Mouse (Mus musculus): ENCODE measurements around the gene Scamp2. TPM values are rescaled to one million over a fixed set of nuclear protein-coding genes. Genes with fewer than 3 reads are reported as not detected.
A peak's percentile ranks its signal among the peaks of the same experiment; 100 is the strongest.

The Scamp2 gene
- polyA plus RNA-seq, 1 experiment from 2014 or later = 54.2 TPM

GRCm38 (mm10) chr9:57627191-57627590 lies 66.4 kb downstream of the Scamp2 start:
- Histone ChIP-seq H3K27me3 (ENCODE audit: insufficient read depth, low read length) (no peaks in the 10 kb centered on the region), H3K4me3 (ENCODE audit: low read depth, low read length) (no peak overlapping the region), H3K4me2 (no peak overlapping the region), H3K9ac (no peak overlapping the region), H3K4me1 (ENCODE audit: insufficient read depth) (no peaks in the 10 kb centered on the region), H3K36me3 (ENCODE audit: insufficient read depth) (peaks cover 79% of the 10 kb centered on the region), H3K27ac (ENCODE audit: low read depth) (no peak overlapping the region), H3K9me3 (ENCODE audit: low read depth, low read length) (no peaks in the 10 kb centered on the region)
- DNase-seq (no peak), ATAC-seq (ENCODE audit: insufficient read depth) (no peak)
- TF ChIP-seq CTCF (IDR thresholded peaks at IDR 0.05; ENCODE audit: low read depth) = no peak
- WGBS = 84% methylated on average over 17 of the region's 17 CpGs

- Histone ChIP-seq H3K4me1 (ENCODE audit: insufficient read depth) (no peaks in the 10 kb centered on the region), H3K36me3 (ENCODE audit: insufficient read depth) (peaks cover 82% of the 10 kb centered on the region), H3K9ac (no peak overlapping the region), H3K27me3 (ENCODE audit: insufficient read depth, low read length) (no peaks in the 10 kb centered on the region), H3K9me3 (ENCODE audit: low read depth, low read length) (no peaks in the 10 kb centered on the region), H3K4me2 (no peak overlapping the region), H3K4me3 (ENCODE audit: low read depth, low read length) (no peak overlapping the region), H3K27ac (ENCODE audit: low read depth) (no peak overlapping the region)
- ATAC-seq (ENCODE audit: insufficient read depth) = no peak
- WGBS = 87% methylated on average over 11 of the region's 11 CpGs
- no peak for DNase-seq
- TF ChIP-seq CTCF (IDR thresholded peaks at IDR 0.05; ENCODE audit: low read depth) = no peak
Observed at GRCm38 (mm10) chr9:57627892-57628291, 67.1 kb downstream of the Scamp2 start.

GRCm38 (mm10) chr9:57628717-57629116 lies 68.0 kb downstream of the Scamp2 start:
- no peak for TF ChIP-seq CTCF (IDR thresholded peaks at IDR 0.05; ENCODE audit: low read depth)
- H3K4me1 ChIP-seq (ENCODE audit: insufficient read depth) = no peaks in the 10 kb centered on the region
- peak; percentile 9; the same call in 1 of the 2 replicates for ATAC-seq (ENCODE audit: insufficient read depth)

GRCm38 (mm10) chr9:57629118-57629874 lies 68.6 kb downstream of the Scamp2 start:
- peak; percentile 89 for DNase-seq
- Histone ChIP-seq H3K36me3 (ENCODE audit: insufficient read depth) (peaks cover 81% of the 10 kb centered on the region), H3K4me2 (no peak overlapping the region), H3K4me1 (ENCODE audit: insufficient read depth) (no peaks in the 10 kb centered on the region), H3K9me3 (ENCODE audit: low read depth, low read length) (no peaks in the 10 kb centered on the region), H3K9ac (no peak overlapping the region), H3K27me3 (ENCODE audit: insufficient read depth, low read length) (no peaks in the 10 kb centered on the region), H3K4me3 (ENCODE audit: low read depth, low read length) (no peak overlapping the region), H3K27ac (ENCODE audit: low read depth) (no peak overlapping the region)
- ATAC-seq (ENCODE audit: insufficient read depth) = peak; percentile 76
- TF ChIP-seq CTCF (IDR thresholded peaks at IDR 0.05; ENCODE audit: low read depth) = peak; percentile 99
- 61% methylated on average over 14 of the region's 14 CpGs for WGBS

More at GRCm38 (mm10) chr9:57628717-57629116, 68.0 kb downstream of the Scamp2 start:
- Histone ChIP-seq H3K9ac (no peak overlapping the region), H3K4me3 (ENCODE audit: low read depth, low read length) (no peak overlapping the region), H3K4me2 (no peak overlapping the region), H3K27me3 (ENCODE audit: insufficient read depth, low read length) (no peaks in the 10 kb centered on the region), H3K36me3 (ENCODE audit: insufficient read depth) (peaks cover 84% of the 10 kb centered on the region), H3K9me3 (ENCODE audit: low read depth, low read length) (no peaks in the 10 kb centered on the region), H3K27ac (ENCODE audit: low read depth) (no peak overlapping the region)
- DNase-seq = no peak
- WGBS = 86% methylated on average over 12 of the region's 12 CpGs

- TF ChIP-seq CTCF (IDR thresholded peaks at IDR 0.05; ENCODE audit: low read depth) = peak; percentile 25
- Histone ChIP-seq H3K4me2 (no peak overlapping the region), H3K27ac (ENCODE audit: low read depth) (no peak overlapping the region), H3K9ac (no peak overlapping the region), H3K36me3 (ENCODE audit: insufficient read depth) (peaks cover 38% of the 10 kb centered on the region), H3K4me1 (ENCODE audit: insufficient read depth) (peaks cover 15% of the 10 kb centered on the region), H3K9me3 (ENCODE audit: low read depth, low read length) (no peaks in the 10 kb centered on the region), H3K27me3 (ENCODE audit: insufficient read depth, low read length) (no peaks in the 10 kb centered on the region), H3K4me3 (ENCODE audit: low read depth, low read length) (no peak overlapping the region)
- WGBS = 24% methylated on average over 4 of the region's 4 CpGs
- ATAC-seq (ENCODE audit: insufficient read depth) = no peak
- no peak for DNase-seq
Observed at GRCm38 (mm10) chr9:57633481-57634024, 72.8 kb downstream of the Scamp2 start.

GRCm38 (mm10) chr9:57637272-57637671 lies 76.5 kb downstream of the Scamp2 start:
- ATAC-seq (ENCODE audit: insufficient read depth) (no peak), DNase-seq (no peak)
- TF ChIP-seq CTCF (IDR thresholded peaks at IDR 0.05; ENCODE audit: low read depth) = no peak
- H3K9me3 ChIP-seq (ENCODE audit: low read depth, low read length) = no peaks in the 10 kb centered on the region
- peaks cover 40% of the 10 kb centered on the region for H3K4me1 ChIP-seq (ENCODE audit: insufficient read depth)
- peak overlapping the region; percentile 52 for H3K4me2 ChIP-seq
- H3K27me3 ChIP-seq (ENCODE audit: insufficient read depth, low read length) = no peaks in the 10 kb centered on the region
- 56% methylated on average over 3 of the region's 3 CpGs for WGBS
- H3K36me3 ChIP-seq (ENCODE audit: insufficient read depth) = peaks cover 10% of the 10 kb centered on the region; the same call in 1 of the 2 replicates
- H3K4me3 ChIP-seq (ENCODE audit: low read depth, low read length) = no peak overlapping the region
- H3K27ac ChIP-seq (ENCODE audit: low read depth) = peak overlapping the region; percentile 84
- H3K9ac ChIP-seq = no peak overlapping the region

- WGBS = 16% methylated on average over 6 of the region's 6 CpGs
- Histone ChIP-seq H3K4me1 (ENCODE audit: insufficient read depth) (peaks cover 44% of the 10 kb centered on the region), H3K9me3 (ENCODE audit: low read depth, low read length) (no peaks in the 10 kb centered on the region), H3K27me3 (ENCODE audit: insufficient read depth, low read length) (no peaks in the 10 kb centered on the region), H3K27ac (ENCODE audit: low read depth) (peak overlapping the region; percentile 84), H3K4me2 (peak overlapping the region; percentile 52), H3K4me3 (ENCODE audit: low read depth, low read length) (0 out of 2 replicates have a peak overlapping the region, but pooled peaks have one; percentile 5), H3K36me3 (ENCODE audit: insufficient read depth) (peaks cover 7% of the 10 kb centered on the region; the same call in 1 of the 2 replicates), H3K9ac (peak overlapping the region; percentile 40; the same call in 1 of the 2 replicates)
- no peak for TF ChIP-seq CTCF (IDR thresholded peaks at IDR 0.05; ENCODE audit: low read depth)
- DNase-seq (peak; percentile 85), ATAC-seq (ENCODE audit: insufficient read depth) (peak; percentile 73)
Observed at GRCm38 (mm10) chr9:57637741-57638322, 77.1 kb downstream of the Scamp2 start.

Other genes with a start within 250 kb of the Scamp2 start
- gene Ppcdc, start 120.8 kb upstream of the Scamp2 start, polyA plus RNA-seq (2014; fragmentation: Nextera tagmentation; extraction: Ambion mirVana) = 22.5 and 23.7 TPM in 2 replicates
- 4.4 and 4.9 TPM in 2 replicates for gene Scamp5, start 92.9 kb upstream of the Scamp2 start, polyA plus RNA-seq (2014; fragmentation: Nextera tagmentation; extraction: Ambion mirVana)
- gene Rpp25, start 56.9 kb upstream of the Scamp2 start, polyA plus RNA-seq (2014; fragmentation: Nextera tagmentation; extraction: Ambion mirVana) = 2.3 and 2.4 TPM in 2 replicates
- gene Cox5a, start 39.7 kb upstream of the Scamp2 start, polyA plus RNA-seq (2014; fragmentation: Nextera tagmentation; extraction: Ambion mirVana) = 527 and 554 TPM in 2 replicates
- 20.2 and 22.4 TPM in 2 replicates for gene Fam219b, start 23.4 kb upstream of the Scamp2 start, polyA plus RNA-seq (2014; fragmentation: Nextera tagmentation; extraction: Ambion mirVana)
- 35.1 and 38.1 TPM in 2 replicates for gene Mpi, start 8.2 kb upstream of the Scamp2 start, polyA plus RNA-seq (2014; fragmentation: Nextera tagmentation; extraction: Ambion mirVana)
- 8.0 and 10.6 TPM in 2 replicates for gene Ulk3, start 28.5 kb downstream of the Scamp2 start, polyA plus RNA-seq (2014; fragmentation: Nextera tagmentation; extraction: Ambion mirVana)
- gene Cplx3, start 45.3 kb downstream of the Scamp2 start, polyA plus RNA-seq (2014; fragmentation: Nextera tagmentation; extraction: Ambion mirVana) = not detected in 2 replicates
- gene Lman1l, start 59.8 kb downstream of the Scamp2 start, polyA plus RNA-seq (2014; fragmentation: Nextera tagmentation; extraction: Ambion mirVana) = not detected in 2 replicates
- gene Csk, start 92.7 kb downstream of the Scamp2 start, polyA plus RNA-seq (2014; fragmentation: Nextera tagmentation; extraction: Ambion mirVana) = 23.6 and 28.7 TPM in 2 replicates
- not detected in 2 replicates for gene Cyp1a2, start 122.8 kb downstream of the Scamp2 start, polyA plus RNA-seq (2014; fragmentation: Nextera tagmentation; extraction: Ambion mirVana)
- gene Cyp1a1, start 127.0 kb downstream of the Scamp2 start, polyA plus RNA-seq (2014; fragmentation: Nextera tagmentation; extraction: Ambion mirVana) = not detected in 2 replicates
- gene Edc3, start 147.6 kb downstream of the Scamp2 start, polyA plus RNA-seq (2014; fragmentation: Nextera tagmentation; extraction: Ambion mirVana) = 24.0 and 24.9 TPM in 2 replicates
- gene Clk3, start 204.9 kb downstream of the Scamp2 start, polyA plus RNA-seq (2014; fragmentation: Nextera tagmentation; extraction: Ambion mirVana) = 58.1 and 72.7 TPM in 2 replicates